Mouse (Mus musculus) liver, embryonic 14.5 days (tissue): ENCODE results near the gene Sh3gl1. TPM values are rescaled to one million over a fixed set of nuclear protein-coding genes. Genes with fewer than 3 reads are reported as not detected.
A peak's percentile ranks its signal among the peaks of the same experiment; 100 is the strongest.

Experiments
- ATAC-seq: fragments of 200-750 bp; cut with Nextera tagmentation; 2 replicates; pipeline ENCODE4 v1.8.0; 2017; ENCODE audit warnings: moderate number of reproducible peaks, mild to moderate bottlenecking, moderate library complexity; ENCODE audit not compliant: insufficient read depth
- DNase-seq, 3 experiments: peaks; one replicate each; pipeline ENCODE4 v3.0.0-alpha.2; 2012 to 2013; ENCODE audit warnings: low read depth in 3 of 3, low spot score in 3 of 3
- H3K27ac ChIP-seq: fragments of 300-500 bp; sonication (generic); 2 replicates; pipeline ENCODE4 v1.5.1; 2014; ENCODE audit warnings: moderate library complexity, mild to moderate bottlenecking, control low read depth, inconsistent platforms
- H3K27me3 ChIP-seq: fragments of 300-500 bp; sonication (generic); 2 replicates; pipeline ENCODE4 v1.6.1; 2014; ENCODE audit warnings: mild to moderate bottlenecking, low read length, moderate library complexity; ENCODE audit not compliant: control insufficient read depth, insufficient read depth
- H3K36me3 ChIP-seq: fragments of 300-500 bp; sonication (generic); replicated peaks from 2 replicates; pipeline ENCODE4 v1.6.1; 2014; ENCODE audit warnings: low read depth; ENCODE audit not compliant: control insufficient read depth, insufficient read depth
- H3K4me1 ChIP-seq, 2 experiments: fragments of 200-500 bp in 1 of 2; fragments of 300-500 bp in 1 of 2; sonication (generic) in 1 of 2; replicated peaks; 2 replicates each; pipeline ENCODE4 v1.6.1; 2012 to 2014; ENCODE audit warnings: antibody characterized with exemption in 1 of 2, inconsistent platforms in 1 of 2, low read length in 1 of 2; ENCODE audit not compliant: control insufficient read depth in 2 of 2, insufficient read depth in 2 of 2
- H3K4me2 ChIP-seq: fragments of 300-500 bp; sonication (generic); 2 replicates; pipeline ENCODE4 v1.6.1; 2014; ENCODE audit warnings: low read depth, mild to moderate bottlenecking, control low read depth, moderate library complexity
- H3K4me3 ChIP-seq, 2 experiments: fragments of 200-500 bp in 1 of 2; fragments of 300-500 bp in 1 of 2; sonication (generic) in 1 of 2; 2 replicates each; pipeline ENCODE4 v1.5.1; 2012 to 2014; ENCODE audit warnings: low read depth in 2 of 2, low read length in 2 of 2, mild to moderate bottlenecking in 2 of 2, control low read depth in 1 of 2, inconsistent platforms in 1 of 2, moderate library complexity in 1 of 2; ENCODE audit not compliant: insufficient read depth in 1 of 2
- H3K9ac ChIP-seq: fragments of 300-500 bp; sonication (generic); replicated peaks from 2 replicates; pipeline ENCODE4 v1.6.1; 2014; ENCODE audit warnings: mild to moderate bottlenecking, control low read depth, moderate library complexity
- H3K9me3 ChIP-seq: fragments of 300-500 bp; sonication (generic); 2 replicates; pipeline ENCODE4 v1.6.1; 2016; ENCODE audit warnings: low read length, mixed read lengths; ENCODE audit not compliant: control insufficient read depth
- CTCF ChIP-seq: IDR thresholded peaks from 2 replicates; pipeline ENCODE4 v1.5.1; 2016; ENCODE audit warnings: antibody characterized with exemption, low read depth, control low read depth
- EP300 ChIP-seq: IDR thresholded peaks from 2 replicates; pipeline ENCODE4 v1.6.1; 2016; ENCODE audit warnings: antibody characterized with exemption, low read depth
- WGBS: fragments of 180-500 bp; shearing (Covaris S2); extraction: QIAGEN DNeasy Blood & Tissue Kit; methylation state at CpG from one replicate; pipeline ENCODE4 v1.1.7; 2014; ENCODE audit not compliant: insufficient replicate concordance; 5-methylcytosine and 5-hydroxymethylcytosine counted together
- polyA plus RNA-seq, 2 experiments: library from polyadenylated mRNA; depleted of rRNA in 1 of 2; stranded (reverse) in 1 of 2; unstranded in 1 of 2; fragments of >200 nt; fragmentation: Nextera tagmentation in 1 of 2; extraction: Ambion mirVana in 1 of 2; gene quantifications; 2 replicates each; pipeline versions ENCODE4 v1.2.1 to v1.2.3; 2012 to 2014

The Sh3gl1 gene
- polyA plus RNA-seq, 2 experiments = 28.8 to 32.9 TPM

GRCm38 (mm10) chr17:56055945-56056678 is 19.7 kb upstream of the Sh3gl1 start:
- H3K4me3 ChIP-seq = no peak overlapping the region
- no peak overlapping the region for H3K27ac ChIP-seq
- H3K36me3 ChIP-seq = peaks cover 69% of the 10 kb centered on the region
- no peak for TF ChIP-seq EP300
- TF ChIP-seq CTCF = no peak
- DNase-seq = no peak
- 50% methylated on average over 4 of the region's 4 CpGs for WGBS
- H3K4me1 ChIP-seq = no peaks in the 10 kb centered on the region
- H3K4me2 ChIP-seq = no peak overlapping the region
- H3K9me3 ChIP-seq = no peaks in the 10 kb centered on the region
- no peaks in the 10 kb centered on the region for H3K27me3 ChIP-seq
- no peak overlapping the region for H3K9ac ChIP-seq
- ATAC-seq = peak; percentile 24; the same call in 1 of the 2 replicates

GRCm38 (mm10) chr17:56054938-56055337 is 18.5 kb upstream of the Sh3gl1 start:
- Histone ChIP-seq H3K27ac (no peak overlapping the region), H3K4me2 (no peak overlapping the region), H3K9me3 (no peaks in the 10 kb centered on the region), H3K36me3 (peaks cover 69% of the 10 kb centered on the region), H3K4me3 (no peak overlapping the region), H3K9ac (no peak overlapping the region), H3K27me3 (no peaks in the 10 kb centered on the region), H3K4me1 (no peaks in the 10 kb centered on the region)
- no peak for DNase-seq
- no peak for ATAC-seq
- TF ChIP-seq CTCF = no peak
- TF ChIP-seq EP300 = no peak

DNA sequence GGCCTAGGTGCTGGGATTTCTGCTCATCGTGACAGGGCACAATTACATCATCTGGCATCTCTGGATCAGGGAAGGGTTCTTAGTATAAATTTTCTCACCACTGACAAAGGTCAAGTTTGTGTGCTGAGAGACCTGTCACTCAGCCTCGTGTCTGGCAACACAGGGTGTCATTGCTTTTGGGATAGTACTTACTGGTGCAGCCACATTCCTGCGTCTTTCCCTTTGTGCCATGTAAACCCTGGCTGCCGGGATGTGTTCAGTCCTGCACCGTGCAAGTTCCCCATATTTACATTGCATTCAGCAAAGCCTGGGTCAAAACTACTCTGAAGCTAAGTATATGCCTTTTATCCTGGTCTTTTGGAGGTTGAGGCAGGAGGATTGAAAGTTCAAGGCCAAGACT is 14.9 kb upstream of the Sh3gl1 start:
- Histone ChIP-seq H3K9me3 (no peaks in the 10 kb centered on the region), H3K36me3 (peaks cover 65% of the 10 kb centered on the region), H3K27me3 (no peaks in the 10 kb centered on the region), H3K4me3 (no peak overlapping the region), H3K27ac (no peak overlapping the region), H3K4me1 (no peaks in the 10 kb centered on the region), H3K4me2 (no peak overlapping the region), H3K9ac (no peak overlapping the region)
- no peak for TF ChIP-seq CTCF
- no peak for TF ChIP-seq EP300
- ATAC-seq (no peak), DNase-seq (no peak)
- WGBS = 80% methylated on average over 5 of the region's 5 CpGs

DNA sequence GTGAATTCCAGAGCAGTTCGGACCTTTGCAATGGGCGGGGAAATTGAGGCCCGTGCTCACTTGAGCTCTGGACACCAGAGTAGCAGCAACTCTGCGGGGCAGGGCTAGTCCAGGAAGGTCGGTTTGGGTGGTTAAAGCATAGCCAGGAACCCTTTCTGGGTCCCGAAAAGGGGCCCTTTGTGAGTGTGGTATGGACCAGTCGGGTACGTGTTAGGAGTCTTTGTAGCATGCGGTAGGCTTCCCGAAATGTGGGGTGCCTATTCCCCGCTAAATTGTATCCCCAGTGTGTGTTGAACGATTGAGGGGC is 4.4 kb upstream of the Sh3gl1 start:
- TF ChIP-seq EP300 (no peak), CTCF (no peak)
- DNase-seq (peak in 1 of 3 experiments; percentile 28), ATAC-seq (no peak)
- Histone ChIP-seq H3K9me3 (no peaks in the 10 kb centered on the region), H3K4me2 (peak overlapping the region; percentile 91), H3K4me1 (peaks cover 10 to 17% of the 10 kb centered on the region in 2 experiments), H3K27me3 (no peaks in the 10 kb centered on the region), H3K36me3 (peaks cover 25% of the 10 kb centered on the region), H3K27ac (peak overlapping the region; percentile 75), H3K4me3 (peak overlapping the region; percentile 90 to 97), H3K9ac (peak overlapping the region; percentile 87)
- WGBS = under 1% methylated on average over 12 of the region's 12 CpGs

DNA sequence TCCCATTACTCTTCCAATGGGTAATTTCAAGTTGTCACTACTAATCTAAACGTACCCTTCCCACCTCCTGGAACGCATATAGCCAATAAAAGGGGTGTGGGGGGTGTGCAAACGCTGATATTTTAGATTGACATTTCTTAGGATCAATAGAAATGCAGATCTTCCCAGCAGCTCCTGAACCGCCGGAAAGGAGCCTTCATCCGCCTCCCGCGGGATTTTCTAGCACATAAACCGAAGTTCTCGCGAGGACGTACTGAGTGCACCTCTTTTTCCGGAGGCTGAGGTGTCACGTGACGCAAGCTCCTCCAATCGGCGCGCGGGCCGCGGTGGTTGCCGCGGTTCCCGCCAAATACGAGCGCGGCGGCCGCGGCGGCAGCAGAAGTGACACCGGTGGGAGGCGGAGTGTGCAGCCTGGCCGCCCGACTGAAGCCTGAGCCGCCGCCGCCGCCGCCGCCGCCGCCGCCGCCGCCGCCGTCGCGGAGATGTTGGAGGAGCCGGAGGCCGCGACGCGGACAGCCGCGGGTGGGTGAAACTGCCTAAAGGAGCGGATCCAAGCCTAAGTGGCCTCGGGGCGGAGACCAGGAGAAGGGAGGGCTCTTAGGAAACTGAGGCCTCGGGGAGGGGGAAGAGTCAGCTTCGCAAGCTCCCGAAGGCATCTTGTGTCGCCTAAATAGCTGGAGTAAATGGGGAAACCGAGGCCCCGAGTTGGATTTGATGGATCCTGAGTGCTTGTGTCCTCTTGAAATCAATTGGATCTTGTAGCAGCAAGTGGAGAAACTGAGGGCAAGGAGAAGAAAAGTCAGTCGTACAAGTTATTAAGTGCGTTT is 3.8 kb upstream of the Sh3gl1 start, which contains the start of gene Chaf1a:
Chaf1a (plus strand) TSS at position 410 of the 827 bp plus-strand sequence.
- WGBS = under 1% methylated on average over 53 of the region's 68 CpGs
- H3K4me3 ChIP-seq = peak within 1 kb of the TSS; percentile 90 to 97
- peaks cover 10 to 19% of the 10 kb centered on the region in 2 experiments for H3K4me1 ChIP-seq
- ATAC-seq (peak; percentile 75), DNase-seq (peak; percentile 98 to 99 (median 98))
- H3K36me3 ChIP-seq = peaks cover 20% of the 10 kb centered on the region
- peak within 1 kb of the TSS; percentile 91 for H3K4me2 ChIP-seq
- TF ChIP-seq CTCF (no peak), EP300 (peak; percentile 54; the same call in 1 of the 2 replicates)
- peak within 1 kb of the TSS; percentile 87 for H3K9ac ChIP-seq
- peak within 1 kb of the TSS; percentile 78 for H3K27ac ChIP-seq
- H3K9me3 ChIP-seq = no peaks in the 10 kb centered on the region
- H3K27me3 ChIP-seq = no peaks in the 10 kb centered on the region
